Mouse (Mus musculus): ENCODE results near the gene Scaf1. TPM values are rescaled to one million over a fixed set of nuclear protein-coding genes. Genes with fewer than 3 reads are reported as not detected.

Scaf1 gene
- polyA plus RNA-seq, 1 experiment from 2014 or later = 46.1 TPM

- ATAC-seq (ENCODE audit: low FRiP score) = no peak
- H3K36me3 ChIP-seq = peaks cover 18% of the 10 kb centered on the region
- peak overlapping the region; percentile 60 for H3K4me3 ChIP-seq (replicated peaks)
- H3K4me2 ChIP-seq = peak overlapping the region; percentile 84
- no peaks in the 10 kb centered on the region for H3K9me3 ChIP-seq (replicated peaks)
- peak overlapping the region; percentile 8; the same call in 1 of the 2 replicates for H3K9ac ChIP-seq (replicated peaks)
- peak overlapping the region; percentile 76; the same call in 1 of the 2 replicates for H3K27ac ChIP-seq (replicated peaks)
- peaks cover 34% of the 10 kb centered on the region for H3K4me1 ChIP-seq
- no peaks in the 10 kb centered on the region for H3K27me3 ChIP-seq (replicated peaks)
- 21% methylated on average over 10 of the region's 10 CpGs for WGBS
These were observed 19.5 kb downstream of the Scaf1 start for GRCm38 (mm10) chr7:44996672-44997071.

- peaks cover 13% of the 10 kb centered on the region for H3K36me3 ChIP-seq
- H3K9ac ChIP-seq (replicated peaks) = peak overlapping the region; percentile 69
- peak; percentile 7 for ATAC-seq (ENCODE audit: low FRiP score)
- peak overlapping the region; percentile 94 for H3K27ac ChIP-seq (replicated peaks)
- under 1% methylated on average over 29 of the region's 29 CpGs for WGBS
- H3K27me3 ChIP-seq (replicated peaks) = no peaks in the 10 kb centered on the region
- H3K4me2 ChIP-seq = peak overlapping the region; percentile 71
- H3K9me3 ChIP-seq (replicated peaks) = no peaks in the 10 kb centered on the region
- peaks cover 41% of the 10 kb centered on the region for H3K4me1 ChIP-seq
- peak overlapping the region; percentile 99 for H3K4me3 ChIP-seq (replicated peaks)
These were observed 29.1 kb downstream of the Scaf1 start for GRCm38 (mm10) chr7:44986879-44987718.

GRCm38 (mm10) chr7:44986192-44986878, 29.8 kb downstream of the Scaf1 start, which contains the start of gene Prmt1:
Prmt1 (minus strand) TSS chr7:44986568.
- H3K9me3 ChIP-seq (replicated peaks) = no peaks in the 10 kb centered on the region
- WGBS = under 1% methylated on average over 42 of the region's 42 CpGs
- H3K4me2 ChIP-seq = peak within 1 kb of the TSS; percentile 71
- peaks cover 41% of the 10 kb centered on the region for H3K4me1 ChIP-seq
- H3K27ac ChIP-seq (replicated peaks) = peak within 1 kb of the TSS; percentile 97
- H3K36me3 ChIP-seq = peaks cover 16% of the 10 kb centered on the region
- no peaks in the 10 kb centered on the region for H3K27me3 ChIP-seq (replicated peaks)
- H3K4me3 ChIP-seq (replicated peaks) = peak within 1 kb of the TSS; percentile 99
- ATAC-seq (ENCODE audit: low FRiP score) = peak; percentile 95
- peak within 1 kb of the TSS; percentile 97 for H3K9ac ChIP-seq (replicated peaks)

GRCm38 (mm10) chr7:44985595-44986191, 30.5 kb downstream of the Scaf1 start:
- WGBS = 0% methylated on average over 44 of the region's 45 CpGs
- Histone ChIP-seq H3K4me3 (replicated peaks) (peak overlapping the region; percentile 99), H3K36me3 (peaks cover 22% of the 10 kb centered on the region), H3K27me3 (replicated peaks) (no peaks in the 10 kb centered on the region), H3K9me3 (replicated peaks) (no peaks in the 10 kb centered on the region), H3K4me1 (peaks cover 41% of the 10 kb centered on the region), H3K4me2 (peak overlapping the region; percentile 64), H3K27ac (replicated peaks) (peak overlapping the region; percentile 97), H3K9ac (replicated peaks) (peak overlapping the region; percentile 97)
- ATAC-seq (ENCODE audit: low FRiP score) = peak; percentile 16

GRCm38 (mm10) chr7:44984833-44985164, 31.4 kb downstream of the Scaf1 start:
- ATAC-seq (ENCODE audit: low FRiP score) = no peak
- peak overlapping the region; percentile 18 for H3K27ac ChIP-seq (replicated peaks)

GRCm38 (mm10) chr7:44983944-44984832, 32.0 kb downstream of the Scaf1 start:
- H3K27ac ChIP-seq (replicated peaks) = peak overlapping the region; percentile 25; the same call in 1 of the 2 replicates
- H3K9me3 ChIP-seq (replicated peaks) = no peaks in the 10 kb centered on the region
- no peaks in the 10 kb centered on the region for H3K27me3 ChIP-seq (replicated peaks)
- peaks cover 40% of the 10 kb centered on the region for H3K4me1 ChIP-seq
- H3K4me2 ChIP-seq = peak overlapping the region; percentile 64
- peak overlapping the region; percentile 99; the same call in 1 of the 2 replicates for H3K4me3 ChIP-seq (replicated peaks)
- ATAC-seq (ENCODE audit: low FRiP score) = no peak
- H3K9ac ChIP-seq (replicated peaks) = peak overlapping the region; percentile 23
- WGBS = 85% methylated on average over 7 of the region's 7 CpGs
- H3K36me3 ChIP-seq = peaks cover 37% of the 10 kb centered on the region

More at GRCm38 (mm10) chr7:44984833-44985164, 31.4 kb downstream of the Scaf1 start:
- H3K9me3 ChIP-seq (replicated peaks) = no peaks in the 10 kb centered on the region
- 46% methylated on average over 3 of the region's 3 CpGs for WGBS
- no peaks in the 10 kb centered on the region for H3K27me3 ChIP-seq (replicated peaks)
- H3K36me3 ChIP-seq = peaks cover 31% of the 10 kb centered on the region
- H3K4me2 ChIP-seq = peak overlapping the region; percentile 64
- H3K4me1 ChIP-seq = peaks cover 41% of the 10 kb centered on the region
- H3K4me3 ChIP-seq (replicated peaks) = peak overlapping the region; percentile 99
- no peak overlapping the region for H3K9ac ChIP-seq (replicated peaks)

- 40% methylated on average over 6 of the region's 6 CpGs for WGBS
- Histone ChIP-seq H3K36me3 (peaks cover 48% of the 10 kb centered on the region), H3K9ac (replicated peaks) (no peak overlapping the region), H3K27ac (replicated peaks) (no peak overlapping the region), H3K4me1 (peaks cover 31% of the 10 kb centered on the region), H3K4me2 (no peak overlapping the region), H3K27me3 (replicated peaks) (no peaks in the 10 kb centered on the region), H3K4me3 (replicated peaks) (0 out of 2 replicates have a peak overlapping the region, but pooled peaks have one; percentile 4), H3K9me3 (replicated peaks) (no peaks in the 10 kb centered on the region)
- no peak for ATAC-seq (ENCODE audit: low FRiP score)
These were observed 33.1 kb downstream of the Scaf1 start for GRCm38 (mm10) chr7:44983085-44983484.

- H3K4me1 ChIP-seq = peaks cover 24% of the 10 kb centered on the region
- no peak overlapping the region for H3K4me2 ChIP-seq
- ATAC-seq (ENCODE audit: low FRiP score) = no peak
- H3K9me3 ChIP-seq (replicated peaks) = no peaks in the 10 kb centered on the region
- no peak overlapping the region for H3K4me3 ChIP-seq (replicated peaks)
- WGBS = 98% methylated on average over 8 of the region's 8 CpGs
- H3K27ac ChIP-seq (replicated peaks) = no peak overlapping the region
- H3K9ac ChIP-seq (replicated peaks) = no peak overlapping the region
- H3K36me3 ChIP-seq = peaks cover 63% of the 10 kb centered on the region
- no peaks in the 10 kb centered on the region for H3K27me3 ChIP-seq (replicated peaks)
These were observed 34.6 kb downstream of the Scaf1 start for GRCm38 (mm10) chr7:44981539-44981938.

- WGBS = 93% methylated on average over 3 of the region's 3 CpGs
- H3K27me3 ChIP-seq (replicated peaks) = no peaks in the 10 kb centered on the region
These were observed 37.9 kb downstream of the Scaf1 start for GRCm38 (mm10) chr7:44978300-44978699.

GRCm38 (mm10) chr7:44975117-44975419, 41.1 kb downstream of the Scaf1 start:
- Histone ChIP-seq H3K4me2 (peak overlapping the region; percentile 92), H3K27ac (replicated peaks) (peak overlapping the region; percentile 97), H3K4me3 (replicated peaks) (peak overlapping the region; percentile 60), H3K36me3 (peaks cover 42% of the 10 kb centered on the region), H3K4me1 (peaks cover 49% of the 10 kb centered on the region), H3K27me3 (replicated peaks) (no peaks in the 10 kb centered on the region), H3K9me3 (replicated peaks) (no peaks in the 10 kb centered on the region), H3K9ac (replicated peaks) (no peak overlapping the region)
- 18% methylated on average over 6 of the region's 6 CpGs for WGBS
- no peak for ATAC-seq (ENCODE audit: low FRiP score)

More at GRCm38 (mm10) chr7:44978300-44978699, 37.9 kb downstream of the Scaf1 start:
- H3K4me2 ChIP-seq = no peak overlapping the region
- peaks cover 20% of the 10 kb centered on the region for H3K4me1 ChIP-seq
- no peak overlapping the region for H3K4me3 ChIP-seq (replicated peaks)
- H3K36me3 ChIP-seq = peaks cover 69% of the 10 kb centered on the region
- no peak overlapping the region for H3K27ac ChIP-seq (replicated peaks)
- no peak for ATAC-seq (ENCODE audit: low FRiP score)
- H3K9me3 ChIP-seq (replicated peaks) = no peaks in the 10 kb centered on the region
- no peak overlapping the region for H3K9ac ChIP-seq (replicated peaks)
